In genomic region chr11:78465116-78465515, GRCm38 (mm10) we compare ENCODE assay signal across 9 mouse cellular contexts. TPM values are rescaled to one million over a fixed set of nuclear protein-coding genes. Genes with fewer than 3 reads are reported as not detected.
DNase-seq lines count a peak whose midpoint lies in the region; ATAC-seq lines count a peak whose summit lies in the region.
"Had no signal": no experiment of that assay in that cellular context is flagged by ENCODE, and none has a peak within 500 bp of the region (broad histone marks: within the 10 kb centered on the region; RNA-seq: fewer than 3 reads in every experiment).

No protein-coding gene starts in this region.

- intact Hi-C loops in heart, postnatal 36 days (cut with DNase I), result no loop called here

- H3K4me3 ChIP-seq in heart, embryonic 12.5 days, result peak overlapping the region; percentile 57
- H3K4me3 ChIP-seq in hindbrain, embryonic 11.5 days (ENCODE audit: low read depth, low read length), result peak overlapping the region; percentile 79
- H3K4me3 ChIP-seq in midbrain, embryonic 14.5 days (replicated peaks; ENCODE audit: low read depth, low read length), result peak overlapping the region; percentile 73

- H3K9me3 ChIP-seq in heart, embryonic 12.5 days (replicated peaks), result peaks cover 7% of the 10 kb centered on the region; the same call in 1 of the 2 replicates
- H3K9me3 ChIP-seq in hindbrain, embryonic 11.5 days (ENCODE audit: control insufficient read depth, low read length), result no peaks in the 10 kb centered on the region
- no peaks in the 10 kb centered on the region; the same call in 1 of the 2 replicates for H3K9me3 ChIP-seq in midbrain, embryonic 14.5 days (ENCODE audit: control insufficient read depth, low read length)

- H3K36me3 ChIP-seq in heart, embryonic 12.5 days, result no peaks in the 10 kb centered on the region
- H3K36me3 ChIP-seq in hindbrain, embryonic 11.5 days (ENCODE audit: control insufficient read depth, insufficient read depth, low read length), result no peaks in the 10 kb centered on the region
- no peaks in the 10 kb centered on the region for H3K36me3 ChIP-seq in midbrain, embryonic 14.5 days (ENCODE audit: control insufficient read depth, insufficient read depth, low read length)

- H3K4me1 ChIP-seq in heart, embryonic 12.5 days (replicated peaks), result peaks cover 28% of the 10 kb centered on the region
- no peaks in the 10 kb centered on the region; the same call in 1 of the 2 replicates for H3K4me1 ChIP-seq in hindbrain, embryonic 11.5 days (replicated peaks; ENCODE audit: control insufficient read depth, insufficient read depth, low read length)
- peaks cover 12% of the 10 kb centered on the region for H3K4me1 ChIP-seq in midbrain, embryonic 14.5 days (ENCODE audit: control insufficient read depth, insufficient read depth, low read length)

- 45% methylated on average over 9 of the region's 9 CpGs for WGBS in heart, embryonic 12.5 days
- 37% methylated on average over 9 of the region's 9 CpGs for WGBS in hindbrain, embryonic 11.5 days
- WGBS in midbrain, embryonic 14.5 days, result 21% methylated on average over 9 of the region's 9 CpGs

- ATAC-seq in heart, embryonic 12.5 days (ENCODE audit: insufficient number of reproducible peaks, low FRiP score), result no peak
- ATAC-seq in hindbrain, embryonic 11.5 days (ENCODE audit: low FRiP score), result peak; percentile 33; the same call in 1 of the 2 replicates
- no peak for ATAC-seq in midbrain, embryonic 14.5 days (ENCODE audit: low FRiP score, low TSS enrichment)

- H3K27me3 ChIP-seq in heart, embryonic 12.5 days (replicated peaks), result no peaks in the 10 kb centered on the region
- H3K27me3 ChIP-seq in hindbrain, embryonic 11.5 days (ENCODE audit: control insufficient read depth, insufficient read depth, low read length), result no peaks in the 10 kb centered on the region
- H3K27me3 ChIP-seq in midbrain, embryonic 14.5 days (ENCODE audit: control insufficient read depth, insufficient read depth, low read length), result no peaks in the 10 kb centered on the region

- H3K27ac ChIP-seq in heart, embryonic 12.5 days (ENCODE audit: poor library complexity, severe bottlenecking), result no peak overlapping the region
- 0 out of 2 replicates have a peak overlapping the region, but pooled peaks have one; percentile 82 for H3K27ac ChIP-seq in hindbrain, embryonic 11.5 days (ENCODE audit: low read depth, low read length)
- H3K27ac ChIP-seq in midbrain, embryonic 14.5 days (replicated peaks; ENCODE audit: low read depth, low read length), result peak overlapping the region; percentile 86; the same call in 1 of the 2 replicates

- H3K4me2 ChIP-seq in heart, embryonic 12.5 days, result peak overlapping the region; percentile 69
- peak overlapping the region; percentile 90 for H3K4me2 ChIP-seq in hindbrain, embryonic 11.5 days (replicated peaks; ENCODE audit: low read depth, low read length)
- H3K4me2 ChIP-seq in midbrain, embryonic 14.5 days (ENCODE audit: low read length), result peak overlapping the region; percentile 90

- peak overlapping the region; percentile 72; the same call in 1 of the 2 replicates for H3K9ac ChIP-seq in heart, embryonic 12.5 days
- H3K9ac ChIP-seq in hindbrain, embryonic 11.5 days (ENCODE audit: low read depth, low read length), result peak overlapping the region; percentile 86; the same call in 1 of the 2 replicates
- H3K9ac ChIP-seq in midbrain, embryonic 14.5 days (replicated peaks; ENCODE audit: low read length), result peak overlapping the region; percentile 78; the same call in 1 of the 2 replicates

- no peak for DNase-seq in heart, postnatal 36 days
- DNase-seq in MN1 (ENCODE audit: low spot score), result peak; percentile 30
- DNase-seq in hindbrain, embryonic 11.5 days (ENCODE audit: low spot score), result peak; percentile 31
- peak; percentile 32 for DNase-seq in midbrain, embryonic 14.5 days
- no peak for DNase-seq in adrenal gland, postnatal 36 days
- no peak for DNase-seq in layer of hippocampus, adult 8-10 months (ENCODE audit: low spot score in 2 of 2)
- DNase-seq in kidney, postnatal 25 days, result no peak

RNA-seq across cellular contexts. Expression of gene Slc46a1, which starts 0.4 kb away (rescaled TPM):
- polyA plus RNA-seq in heart, embryonic 12.5 days (2016; fragmentation: Nextera tagmentation; extraction: Ambion mirVana), result 6.0 and 7.3 TPM in 2 replicates
- total RNA-seq in heart, postnatal 36 days (2021), result 1 to 10 TPM; 1.6 to 1.8 TPM
- 14.5 and 15.9 TPM in 2 replicates for polyA plus RNA-seq in hindbrain, embryonic 11.5 days (2014; fragmentation: Nextera tagmentation; extraction: Ambion mirVana)
- 21.4 and 22.7 TPM in 2 replicates for polyA plus RNA-seq in midbrain, embryonic 14.5 days (2014; fragmentation: Nextera tagmentation; extraction: Ambion mirVana)
- 10 to 100 TPM; 31.9 to 40.0 TPM for total RNA-seq in adrenal gland, postnatal 36 days (2021)
- total RNA-seq in layer of hippocampus, adult 8-10 months (2022), result 10 to 100 TPM in 3 of 4 experiments, 1 to 10 TPM in 1; 8.1 to 16.1 (median 11.1) TPM

RNA-seq across cellular contexts. Expression of gene Sarm1, which starts 32.4 kb away (rescaled TPM):
- polyA plus RNA-seq in heart, embryonic 12.5 days (2016; fragmentation: Nextera tagmentation; extraction: Ambion mirVana), result 0.31 and 0.40 TPM in 2 replicates
- under 1 TPM; 0.46 to 0.50 TPM for total RNA-seq in heart, postnatal 36 days (2021)
- polyA plus RNA-seq in hindbrain, embryonic 11.5 days (2014; fragmentation: Nextera tagmentation; extraction: Ambion mirVana), result 16.3 and 17.5 TPM in 2 replicates
- 49.7 and 55.6 TPM in 2 replicates for polyA plus RNA-seq in midbrain, embryonic 14.5 days (2014; fragmentation: Nextera tagmentation; extraction: Ambion mirVana)
- total RNA-seq in adrenal gland, postnatal 36 days (2021), result 1 to 10 TPM; 4.5 to 5.9 TPM
- 10 to 100 TPM; 32.9 to 40.8 (median 37.7) TPM for total RNA-seq in layer of hippocampus, adult 8-10 months (2022)

RNA-seq across cellular contexts. Expression of gene Vtn, which starts 33.8 kb away (rescaled TPM):
- 0.45 and 3.6 TPM in 2 replicates for polyA plus RNA-seq in heart, embryonic 12.5 days (2016; fragmentation: Nextera tagmentation; extraction: Ambion mirVana)
- total RNA-seq in heart, postnatal 36 days (2021), result 10 to 100 TPM; 20.9 to 22.9 TPM
- polyA plus RNA-seq in hindbrain, embryonic 11.5 days (2014; fragmentation: Nextera tagmentation; extraction: Ambion mirVana), result 95.4 and 129 TPM in 2 replicates
- 40.0 and 134 TPM in 2 replicates for polyA plus RNA-seq in midbrain, embryonic 14.5 days (2014; fragmentation: Nextera tagmentation; extraction: Ambion mirVana)
- 1 to 10 TPM; 1.6 to 3.2 TPM for total RNA-seq in adrenal gland, postnatal 36 days (2021)
- 10 to 100 TPM; 66.0 to 84.5 (median 78.0) TPM for total RNA-seq in layer of hippocampus, adult 8-10 months (2022)
- polyA plus RNA-seq: CD4-positive, CD25-positive, alpha-beta regulatory T cell, adult 4 months had no signal

RNA-seq across cellular contexts. Expression of gene Sebox, which starts 38.1 kb away (rescaled TPM):
- not detected in 2 replicates for polyA plus RNA-seq in heart, embryonic 12.5 days (2016; fragmentation: Nextera tagmentation; extraction: Ambion mirVana)
- not detected for total RNA-seq in heart, postnatal 36 days (2021)
- polyA plus RNA-seq in hindbrain, embryonic 11.5 days (2014; fragmentation: Nextera tagmentation; extraction: Ambion mirVana), result not detected in 2 replicates
- polyA plus RNA-seq in midbrain, embryonic 14.5 days (2014; fragmentation: Nextera tagmentation; extraction: Ambion mirVana), result not detected in 2 replicates
- total RNA-seq in adrenal gland, postnatal 36 days (2021), result not detected
- total RNA-seq in layer of hippocampus, adult 8-10 months (2022), result 1 to 10 TPM; 2.4 to 4.8 (median 4.0) TPM
- polyA plus RNA-seq: CD4-positive, CD25-positive, alpha-beta regulatory T cell, adult 4 months had no signal

RNA-seq across cellular contexts. Expression of gene Slc13a2, which starts 43.1 kb away (rescaled TPM):
- not detected in 2 replicates for polyA plus RNA-seq in heart, embryonic 12.5 days (2016; fragmentation: Nextera tagmentation; extraction: Ambion mirVana)
- total RNA-seq in heart, postnatal 36 days (2021), result not detected
- not detected in 2 replicates for polyA plus RNA-seq in hindbrain, embryonic 11.5 days (2014; fragmentation: Nextera tagmentation; extraction: Ambion mirVana)
- polyA plus RNA-seq in midbrain, embryonic 14.5 days (2014; fragmentation: Nextera tagmentation; extraction: Ambion mirVana), result not detected in 2 replicates
- not detected for total RNA-seq in adrenal gland, postnatal 36 days (2021)
- total RNA-seq in layer of hippocampus, adult 8-10 months (2022), result not detected
- polyA plus RNA-seq: CD4-positive, CD25-positive, alpha-beta regulatory T cell, adult 4 months had no signal

Comparison
In these comparisons a context has a peak if more than half of its experiments do, and no peak if none do; other contexts are left out.
1. DNase-seq: peak in MN1 (single experiment), hindbrain, embryonic 11.5 days (single experiment) and midbrain, embryonic 14.5 days (single experiment); none in heart, postnatal 36 days (0 of 2), adrenal gland, postnatal 36 days (0 of 2), layer of hippocampus, adult 8-10 months (0 of 2) and kidney, postnatal 25 days (0 of 2).
2. RNA of gene Sarm1, which starts 32.4 kb away (total RNA-seq): 32.9 to 40.8 TPM in layer of hippocampus, adult 8-10 months; 4.5 to 5.9 TPM in adrenal gland, postnatal 36 days and 0.46 to 0.50 TPM in heart, postnatal 36 days; every median in the first group is over 4 times any median in the second.
3. RNA of gene Vtn, which starts 33.8 kb away (total RNA-seq): 66.0 to 84.5 TPM in layer of hippocampus, adult 8-10 months and 20.9 to 22.9 TPM in heart, postnatal 36 days; 1.6 to 3.2 TPM in adrenal gland, postnatal 36 days; every median in the first group is over 4 times any median in the second.
4. Peak in every context shown above with its lines, with median percentiles within 50 percentile points of each other: H3K4me2 ChIP-seq, H3K4me3 ChIP-seq and H3K9ac ChIP-seq.